ENCODE assay signal across 20 mouse cellular contexts in the genomic region with DNA sequence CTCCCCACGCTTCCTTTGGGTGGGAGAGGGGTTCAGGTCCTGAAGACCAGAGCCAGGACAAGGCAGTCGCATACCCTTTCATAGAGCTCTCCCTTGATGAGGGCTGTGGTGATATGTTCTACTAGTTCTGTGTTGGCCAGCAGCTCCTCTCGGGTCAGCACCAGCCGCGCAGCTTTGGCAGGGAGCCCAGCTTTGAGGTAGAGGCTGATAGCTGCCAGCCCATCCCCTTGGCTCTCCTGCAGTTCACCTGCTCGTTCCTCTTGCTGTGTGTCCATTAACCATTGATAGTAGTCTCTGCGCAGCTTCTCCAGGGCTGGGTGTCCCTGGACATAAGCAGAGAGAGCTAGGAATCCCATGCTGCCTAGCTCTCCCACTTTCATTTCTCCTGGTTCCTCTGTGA. TPM values are rescaled to one million over a fixed set of nuclear protein-coding genes. Genes with fewer than 3 reads are reported as not detected.
"Had no signal": no experiment of that assay in that cellular context is flagged by ENCODE, and none has a peak within 500 bp of the region (broad histone marks: within the 10 kb centered on the region; RNA-seq: fewer than 3 reads in every experiment).

No protein-coding gene starts in this region.

- ATAC-seq: liver, embryonic 12.5 days; midbrain, embryonic 16.5 days had no signal

- H3K27ac ChIP-seq: kidney, postnatal 0 days; limb, embryonic 15.5 days; liver, embryonic 12.5 days; midbrain, embryonic 12.5 days had no signal

- H3K27me3 ChIP-seq: limb, embryonic 15.5 days; liver, embryonic 12.5 days; midbrain, embryonic 12.5 days; neural tube, embryonic 13.5 days had no signal

- H3K4me1 ChIP-seq: limb, embryonic 15.5 days; liver, embryonic 12.5 days; midbrain, embryonic 12.5 days; neural tube, embryonic 13.5 days had no signal

- DNase-seq: layer of hippocampus, adult 9-11 months; layer of hippocampus, postnatal 36 days; lung, embryonic 14.5 days; lung, postnatal 10 days; lung, postnatal 4 days; retina, postnatal 1 day; right cerebral cortex, postnatal 4 days; spleen, adult 18-20 months; thymus, adult 18-20 months; thymus, postnatal 25 days had no signal

- H3K4me3 ChIP-seq: limb, embryonic 15.5 days; liver, embryonic 12.5 days; midbrain, embryonic 12.5 days; neural tube, embryonic 13.5 days had no signal

RNA-seq across cellular contexts. Expression of gene Gm9970, which starts 25.1 kb away (rescaled TPM):
- total RNA-seq: layer of hippocampus, adult 18-20 months; layer of hippocampus, postnatal 36 days; left cerebral cortex, postnatal 25 days; megakaryocyte-erythroid progenitor cell, adult 5-6 weeks had no signal
- polyA plus RNA-seq: liver, embryonic 12.5 days; liver, embryonic 16.5 days; neural tube, embryonic 13.5 days had no signal
